Mouse (Mus musculus) limb, embryonic 14.5 days (tissue): ENCODE data around the gene Casc3. TPM values are rescaled to one million over a fixed set of nuclear protein-coding genes. Genes with fewer than 3 reads are reported as not detected.

Experiments
- ATAC-seq: fragments of 200-750 bp; cut with Nextera tagmentation; 2 replicates; pipeline ENCODE4 v1.8.0; 2017; ENCODE audit warnings: low read depth, moderate number of reproducible peaks, moderate TSS enrichment; ENCODE audit not compliant: low FRiP score
- DNase-seq: peaks from one replicate; pipeline ENCODE4 v3.0.0-alpha.2; 2015; ENCODE audit warnings: low spot score
- H3K27ac ChIP-seq: fragments of 300-500 bp; sonication (generic); replicated peaks from 2 replicates; pipeline ENCODE4 v1.5.1; 2014; ENCODE audit warnings: low read depth, mild to moderate bottlenecking, low read length, moderate library complexity, mixed read lengths
- H3K27me3 ChIP-seq: fragments of 300-500 bp; sonication (generic); 2 replicates; pipeline ENCODE4 v1.6.1; 2014; ENCODE audit warnings: low read length, mixed read lengths; ENCODE audit not compliant: control insufficient read depth, insufficient read depth
- H3K36me3 ChIP-seq: fragments of 300-500 bp; sonication (generic); 2 replicates; pipeline ENCODE4 v1.6.1; 2014; ENCODE audit warnings: mild to moderate bottlenecking, low read length, moderate library complexity, mixed read lengths; ENCODE audit not compliant: control insufficient read depth, insufficient read depth
- H3K4me1 ChIP-seq: fragments of 300-500 bp; sonication (generic); 2 replicates; pipeline ENCODE4 v1.6.1; 2014; ENCODE audit warnings: antibody characterized with exemption, low read length, mixed read lengths; ENCODE audit not compliant: control insufficient read depth, insufficient read depth
- H3K4me2 ChIP-seq: fragments of 300-500 bp; sonication (generic); replicated peaks from 2 replicates; pipeline ENCODE4 v1.6.1; 2014; ENCODE audit warnings: low read depth, mild to moderate bottlenecking, low read length, moderate library complexity; ENCODE audit not compliant: severe bottlenecking
- H3K4me3 ChIP-seq: fragments of 300-500 bp; sonication (generic); replicated peaks from 2 replicates; pipeline ENCODE4 v1.5.1; 2014; ENCODE audit warnings: low read length
- H3K9ac ChIP-seq: fragments of 300-500 bp; sonication (generic); 2 replicates; pipeline ENCODE4 v1.6.1; 2014; ENCODE audit warnings: mild to moderate bottlenecking, low read depth, low read length, moderate library complexity; ENCODE audit not compliant: severe bottlenecking
- H3K9me3 ChIP-seq: fragments of 300-500 bp; sonication (generic); 2 replicates; pipeline ENCODE4 v1.6.1; 2016; ENCODE audit warnings: low read length; ENCODE audit not compliant: control insufficient read depth
- POLR2A ChIP-seq: fragments of 200-500 bp; IDR thresholded peaks from 2 replicates; pipeline ENCODE4 v1.8.0; 2012; ENCODE audit warnings: inconsistent platforms, mild to moderate bottlenecking, moderate library complexity, borderline replicate concordance; ENCODE audit not compliant: insufficient read depth, insufficient read length; ENCODE audit errors: extremely low read depth
- WGBS: fragments of 180-500 bp; shearing (Covaris S2); extraction: QIAGEN DNeasy Blood & Tissue Kit; methylation state at CpG from one replicate; pipeline ENCODE4 v1.1.7; 2014; 5-methylcytosine and 5-hydroxymethylcytosine counted together
- polyA plus RNA-seq, 2 experiments: library from polyadenylated mRNA; depleted of rRNA in 1 of 2; stranded (reverse) in 1 of 2; unstranded in 1 of 2; fragments of >200 nt; fragmentation: Nextera tagmentation in 1 of 2; extraction: Ambion mirVana in 1 of 2; gene quantifications; 2 replicates each; pipeline versions ENCODE4 v1.2.1 to v1.2.3; 2012 to 2014

The Casc3 gene
- polyA plus RNA-seq, 2 experiments = 34.1 to 52.4 TPM

GRCm38 (mm10) chr11:98854659-98855058 is 50.0 kb downstream of the Casc3 start:
- TF ChIP-seq POLR2A = no peak
- H3K4me3 ChIP-seq = no peak overlapping the region
- 0 out of 2 replicates have a peak, but pooled peaks cover 2% of the 10 kb centered on the region for H3K36me3 ChIP-seq
- DNase-seq (no peak), ATAC-seq (no peak)
- no peak overlapping the region for H3K4me2 ChIP-seq
- WGBS = 74% methylated on average over 2 of the region's 2 CpGs
- no peak overlapping the region for H3K27ac ChIP-seq
- H3K9ac ChIP-seq = no peak overlapping the region
- H3K9me3 ChIP-seq = no peaks in the 10 kb centered on the region
- no peaks in the 10 kb centered on the region for H3K27me3 ChIP-seq
- H3K4me1 ChIP-seq = peaks cover 18% of the 10 kb centered on the region

GRCm38 (mm10) chr11:98858759-98859731 is 54.3 kb downstream of the Casc3 start:
- Histone ChIP-seq H3K27me3 (no peaks in the 10 kb centered on the region), H3K4me2 (no peak overlapping the region), H3K4me1 (peaks cover 7% of the 10 kb centered on the region; the same call in 1 of the 2 replicates), H3K9ac (no peak overlapping the region), H3K9me3 (no peaks in the 10 kb centered on the region), H3K36me3 (no peaks in the 10 kb centered on the region), H3K27ac (no peak overlapping the region), H3K4me3 (no peak overlapping the region)
- TF ChIP-seq POLR2A = no peak
- WGBS = 35% methylated on average over 14 of the region's 14 CpGs
- ATAC-seq (peak; percentile 48; the same call in 1 of the 2 replicates), DNase-seq (peak; percentile 93)

GRCm38 (mm10) chr11:98863028-98863750 is 58.5 kb downstream of the Casc3 start, which contains the start of gene Wipf2:
TSS of gene Wipf2 (plus strand) at chr11:98863638.
- peak within 1 kb of the TSS; percentile 67 for H3K9ac ChIP-seq
- H3K4me2 ChIP-seq = peak within 1 kb of the TSS; percentile 85
- no peaks in the 10 kb centered on the region for H3K27me3 ChIP-seq
- peak; percentile 95 for DNase-seq
- H3K27ac ChIP-seq = peak within 1 kb of the TSS; percentile 90
- peaks cover 12% of the 10 kb centered on the region; the same call in 1 of the 2 replicates for H3K4me1 ChIP-seq
- H3K4me3 ChIP-seq = peak within 1 kb of the TSS; percentile 62
- no peaks in the 10 kb centered on the region for H3K9me3 ChIP-seq
- peak; percentile 64; the same call in 1 of the 2 replicates for TF ChIP-seq POLR2A
- 7% methylated on average over 37 of the region's 41 CpGs for WGBS
- ATAC-seq = peak; percentile 93
- H3K36me3 ChIP-seq = peaks cover 13% of the 10 kb centered on the region

GRCm38 (mm10) chr11:98863751-98864429 is 59.2 kb downstream of the Casc3 start:
- no peaks in the 10 kb centered on the region for H3K27me3 ChIP-seq
- H3K4me1 ChIP-seq = peaks cover 11% of the 10 kb centered on the region; the same call in 1 of the 2 replicates
- peaks cover 14% of the 10 kb centered on the region for H3K36me3 ChIP-seq
- peak overlapping the region; percentile 85 for H3K4me2 ChIP-seq
- DNase-seq (peak; percentile 75), ATAC-seq (peak; percentile 77)
- H3K4me3 ChIP-seq = peak overlapping the region; percentile 62
- no peaks in the 10 kb centered on the region for H3K9me3 ChIP-seq
- H3K27ac ChIP-seq = peak overlapping the region; percentile 90
- H3K9ac ChIP-seq = peak overlapping the region; percentile 67
- TF ChIP-seq POLR2A = no peak
- WGBS = 2% methylated on average over 34 of the region's 39 CpGs
